Comparison of ENCODE assay signal across 15 mouse cellular contexts in the genomic region with DNA sequence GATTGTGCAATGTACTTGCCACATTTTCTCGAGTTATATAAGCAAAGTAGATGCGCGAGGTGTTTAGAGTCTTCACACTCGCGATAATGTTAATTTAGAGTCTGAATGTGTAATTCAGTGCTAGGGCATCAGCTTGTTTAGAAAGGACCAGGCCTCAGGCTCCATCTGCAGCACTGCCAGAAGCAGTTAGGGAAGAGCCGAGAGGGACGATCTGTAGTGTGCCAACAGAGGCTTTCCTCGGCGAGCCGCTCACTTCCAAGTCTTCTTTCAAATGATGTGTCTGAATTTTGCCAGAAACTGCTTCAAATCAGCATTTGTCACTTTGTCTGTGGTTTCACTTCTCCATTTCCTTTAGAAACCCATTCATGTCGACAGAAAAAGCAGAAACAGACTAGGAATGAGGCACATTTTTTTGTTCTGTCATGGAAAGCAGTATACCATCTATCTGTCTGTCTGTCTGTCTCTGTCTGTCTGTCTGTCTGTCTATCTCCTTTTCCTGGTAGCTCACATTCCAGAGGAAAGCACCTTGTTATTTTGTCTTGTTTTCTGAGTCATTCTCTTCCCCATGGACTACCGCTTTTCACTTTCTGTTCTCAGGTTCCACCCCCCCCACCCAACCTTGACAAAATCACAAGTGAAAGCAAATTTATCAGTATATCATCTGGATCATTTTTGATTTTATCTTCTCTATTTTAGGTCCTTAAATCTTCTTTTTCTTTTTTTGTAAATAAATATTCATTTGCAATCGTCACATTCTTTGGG. TPM values are rescaled to one million over a fixed set of nuclear protein-coding genes. Genes with fewer than 3 reads are reported as not detected.
DNase-seq lines count a peak whose midpoint lies in the region; ATAC-seq and TF ChIP-seq lines count a peak whose summit lies in the region.
"Had no signal": no experiment of that assay in that cellular context is flagged by ENCODE, and none has a peak within 500 bp of the region (broad histone marks: within the 10 kb centered on the region; RNA-seq: fewer than 3 reads in every experiment).

No protein-coding gene starts in this region.

- H3K4me1 ChIP-seq in thymus, adult 2 months (replicated peaks; ENCODE audit: control insufficient read depth, insufficient read depth, low read length): peaks cover 7% of the 10 kb centered on the region
- H3K4me1 ChIP-seq: forebrain, embryonic 15.5 days; hindbrain, embryonic 13.5 days had no signal

- WGBS in thymus, adult 2 months: 23% methylated on average over 13 of the region's 13 CpGs

- DNase-seq in left cerebral cortex, adult 11 months (ENCODE audit: low spot score): peak; percentile 4
- DNase-seq in left cerebral cortex, adult 18-20 months (ENCODE audit: low spot score in 2 of 2): no peak
- DNase-seq in B cell, adult 2 months: peak; percentile 32 to 41
- peak; percentile 56 for DNase-seq in MEL-GATA-1-ER (ENCODE audit: extremely low read depth, low read depth)
- no peak for DNase-seq in kidney, postnatal 10 days
- no peak for DNase-seq in cerebellum, adult 9-10 months
- DNase-seq in thymus, adult 2 months: no peak
- DNase-seq: cerebellum, adult 9-11 months; gastrocnemius, postnatal 14 days had no signal

- peak; percentile 26 for ATAC-seq in megakaryocyte progenitor cell, adult 5-6 weeks (replicated peaks; ENCODE audit: poor library complexity)
- ATAC-seq: forebrain, embryonic 15.5 days had no signal

- no peak overlapping the region for H3K4me3 ChIP-seq in thymus, adult 2 months (ENCODE audit: control insufficient read depth, insufficient read depth, low read length)
- H3K4me3 ChIP-seq: forebrain, embryonic 15.5 days; hindbrain, embryonic 13.5 days had no signal

- TF ChIP-seq CTCF in thymus, adult 2 months (IDR thresholded peaks at IDR 0.05; ENCODE audit: borderline replicate concordance, control insufficient read depth, extremely low read depth, insufficient read depth, low read length, poor library complexity): no peak

- H3K27ac ChIP-seq in thymus, adult 2 months (ENCODE audit: control insufficient read depth, insufficient read depth, low read length): no peak overlapping the region
- H3K27ac ChIP-seq: forebrain, embryonic 15.5 days; hindbrain, embryonic 13.5 days; kidney, postnatal 0 days; liver, embryonic 14.5 days had no signal

- no peaks in the 10 kb centered on the region for H3K36me3 ChIP-seq in thymus, adult 2 months (ENCODE audit: control insufficient read depth, insufficient read depth, low read length)
- H3K36me3 ChIP-seq: forebrain, embryonic 15.5 days; G1E; hindbrain, embryonic 13.5 days had no signal

- no peaks in the 10 kb centered on the region for H3K27me3 ChIP-seq in thymus, adult 2 months (ENCODE audit: control insufficient read depth, insufficient read depth, low read length)
- H3K27me3 ChIP-seq: forebrain, embryonic 15.5 days had no signal

- no peak for TF ChIP-seq POLR2A in thymus, adult 2 months (IDR thresholded peaks at IDR 0.05; ENCODE audit: control insufficient read depth, extremely low read depth, insufficient read depth, low read length, poor library complexity)

RNA-seq across cellular contexts. Expression of a gene that starts 3.5 kb away (rescaled TPM):
- 1 to 10 TPM in 1 of 2 experiments, under 1 TPM in 1; 1.00 to 1.2 TPM for total RNA-seq in left cerebral cortex, adult 18-20 months (2021)
- 1.3 and 1.6 TPM in 2 replicates for total RNA-seq in megakaryocyte progenitor cell, adult 5-6 weeks (2015)
- total RNA-seq in megakaryocyte progenitor cell, adult 5-6 weeks (2017): 1.00 and 1.4 TPM in 2 replicates
- polyA plus RNA-seq in thymus, adult 2 months (2012; rRNA removed): 0.87 and 1.3 TPM in 2 replicates
- polyA plus RNA-seq: G1E had no signal

RNA-seq across cellular contexts. Expression of a gene that starts 47.4 kb away (rescaled TPM):
- total RNA-seq in left cerebral cortex, adult 18-20 months (2021): 100 to 1,000 TPM; 472 to 481 TPM
- total RNA-seq in megakaryocyte progenitor cell, adult 5-6 weeks (2015): 406 and 427 TPM in 2 replicates
- total RNA-seq in megakaryocyte progenitor cell, adult 5-6 weeks (2017): 339 and 366 TPM in 2 replicates
- polyA plus RNA-seq in thymus, adult 2 months (2012; rRNA removed): 115 and 117 TPM in 2 replicates

Comparison
In these comparisons a context has a peak if more than half of its experiments do, and no peak if none do; other contexts are left out.
1. DNase-seq: peak in left cerebral cortex, adult 11 months (single experiment), B cell, adult 2 months (2 of 2) and MEL-GATA-1-ER (single experiment); none in left cerebral cortex, adult 18-20 months (0 of 2), kidney, postnatal 10 days (single experiment), cerebellum, adult 9-10 months (single experiment) and thymus, adult 2 months (single experiment).